Mouse (Mus musculus) embryonic stem cell, embryonic (primary cell): ENCODE results near the gene Strn4.

Source experiments
- CTCF ChIA-PET, 4 experiments: fragments of 300-600 bp in 2 of 4; fragments of 350-600 bp in 2 of 4; sonication (Branson Sonifier 250); formaldehyde crosslinking; loops; one replicate each; lab custom pipeline; 2022; ENCODE audit warnings: inconsistent platforms in 2 of 4; lab: Charles Lee
- POLR2A ChIA-PET, 4 experiments: fragments of 300-600 bp in 2 of 4; fragments of 350-600 bp in 2 of 4; sonication (Branson Sonifier 250); formaldehyde crosslinking; loops; one replicate each; lab custom pipeline; 2022; ENCODE audit warnings: antibody characterized with exemption in 4 of 4, inconsistent platforms in 1 of 4; lab: Charles Lee

Strn4 gene

DNA sequence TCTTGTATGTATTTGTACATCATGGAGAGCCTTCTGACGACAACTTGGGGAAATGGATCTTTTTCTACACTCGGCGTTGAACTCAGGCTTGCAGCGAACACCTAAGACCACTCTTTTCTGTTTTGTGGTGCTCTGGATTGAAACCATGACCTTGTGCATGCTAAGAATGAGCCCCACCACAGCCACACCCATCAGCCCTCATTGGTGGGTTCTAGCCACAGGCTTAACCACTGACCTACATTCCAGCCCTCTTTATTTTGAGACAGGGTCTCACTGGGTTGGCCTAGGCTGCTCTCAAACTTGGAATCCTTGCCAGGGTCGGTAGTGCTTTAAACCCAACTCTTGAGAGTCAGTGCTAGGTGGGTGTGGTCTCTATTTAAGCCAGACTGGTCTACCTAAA lies 20.8 kb upstream of the Strn4 start:
- ChIA-PET POLR2A (interaction anchor here in 3 of 4 experiments (0.6 to 4.9 kb wide), 17 partner anchors 9 to 47 kb away, joined by 3 to 76 read pairs (median 4); partner anchors contain the start of gene Slc1a5 (in 3 of the 3)), CTCF (interaction anchor here in 2 of 4 experiments (0.9 to 1.3 kb wide), 5 partner anchors 49 to 97 kb away, joined by 3 to 6 read pairs (median 4); partner anchors contain the start of gene Gng8 (in 1 of the 2))

GRCm38 (mm10) chr7:16804409-16805028 lies 11.2 kb upstream of the Strn4 start:
- ChIA-PET POLR2A (interaction anchor here in 2 of 4 experiments (0.6 to 1.5 kb wide), 3 partner anchors 10 to 61 kb away, joined by 3 to 12 read pairs (median 5); no protein-coding TSS in a partner anchor), CTCF (interaction anchor here in 3 of 4 experiments (0.7 to 1.1 kb wide), 3 partner anchors 24 to 71 kb away, joined by 3 to 4 read pairs (median 3); no protein-coding TSS in a partner anchor)

- ChIA-PET CTCF (interaction anchor here (0.5 to 2.0 kb wide), 40 partner anchors 8 to 263 kb away, joined by 3 to 15 read pairs (median 4); partner anchors contain the start of genes Gng8 (in 2 of the 4), Fkrp (in 1 of the 4), Gm42372 (in 1 of the 4) and Prkd2 (in 1 of the 4)), POLR2A (interaction anchor here (0.5 to 1.7 kb wide), 24 partner anchors 9 to 191 kb away, joined by 3 to 8 read pairs (median 4); partner anchors contain the start of genes Slc1a5 (in 3 of the 4), Fkrp (in 1 of the 4), Gng8 (in 1 of the 4) and Prkd2 (in 1 of the 4))
These were observed 7.8 kb upstream of the Strn4 start for GRCm38 (mm10) chr7:16807936-16808335.

DNA sequence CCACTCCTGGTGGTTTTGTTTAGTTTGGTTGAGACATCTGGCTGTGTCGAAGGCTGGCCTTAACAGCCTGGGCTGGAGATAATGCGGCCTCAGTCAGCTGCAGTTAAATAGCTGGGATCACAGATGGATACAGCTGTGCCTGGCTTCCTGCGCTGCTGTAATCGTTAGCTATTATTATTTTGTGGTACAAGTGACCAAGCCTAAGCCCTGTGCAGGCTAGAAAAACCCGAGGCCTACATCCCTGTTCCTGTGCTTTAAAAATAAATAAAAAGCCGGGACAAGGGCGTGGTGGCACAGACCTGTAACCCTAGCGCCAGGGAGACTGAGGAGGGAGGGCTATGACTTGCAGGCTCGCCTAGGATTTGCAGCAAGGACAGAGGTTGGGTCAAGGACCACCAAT lies 7.0 kb upstream of the Strn4 start:
- ChIA-PET CTCF (interaction anchor here in 3 of 4 experiments (0.5 to 2.0 kb wide), 10 partner anchors 11 to 87 kb away, joined by 3 to 15 read pairs (median 4); partner anchors contain the start of gene Gng8 (in 1 of the 3)), POLR2A (interaction anchor here in 2 of 4 experiments (0.6 to 1.7 kb wide), 7 partner anchors 12 to 94 kb away, joined by 3 to 6 read pairs (median 3); no protein-coding TSS in a partner anchor)

GRCm38 (mm10) chr7:16809739-16810138 lies 6.0 kb upstream of the Strn4 start:
- CTCF ChIA-PET: interaction anchor here in 2 of 4 experiments (0.6 to 3.8 kb wide), 8 partner anchors 10 to 284 kb away, joined by 3 to 18 read pairs (median 5); partner anchors contain the start of gene Gng8 (in 1 of the 2)

GRCm38 (mm10) chr7:16810399-16810919 lies 5.2 kb upstream of the Strn4 start:
- ChIA-PET CTCF (interaction anchor here in 3 of 4 experiments (0.6 to 3.8 kb wide), 19 partner anchors 9 to 284 kb away, joined by 3 to 18 read pairs (median 4); partner anchors contain the start of gene Gng8 (in 1 of the 3)), POLR2A (interaction anchor here (0.8 to 3.6 kb wide), 28 partner anchors 8 to 516 kb away, joined by 3 to 15 read pairs (median 4); partner anchors contain the start of genes Slc1a5 (in 2 of the 4) and Gng8 (in 1 of the 4))

More at GRCm38 (mm10) chr7:16809739-16810138, 6.0 kb upstream of the Strn4 start:
- POLR2A ChIA-PET: interaction anchor here in 2 of 4 experiments (0.7 to 3.6 kb wide), 17 partner anchors 11 to 82 kb away, joined by 3 to 15 read pairs (median 4); partner anchors contain the start of genes Slc1a5 (in 2 of the 2) and Gng8 (in 1 of the 2)

DNA sequence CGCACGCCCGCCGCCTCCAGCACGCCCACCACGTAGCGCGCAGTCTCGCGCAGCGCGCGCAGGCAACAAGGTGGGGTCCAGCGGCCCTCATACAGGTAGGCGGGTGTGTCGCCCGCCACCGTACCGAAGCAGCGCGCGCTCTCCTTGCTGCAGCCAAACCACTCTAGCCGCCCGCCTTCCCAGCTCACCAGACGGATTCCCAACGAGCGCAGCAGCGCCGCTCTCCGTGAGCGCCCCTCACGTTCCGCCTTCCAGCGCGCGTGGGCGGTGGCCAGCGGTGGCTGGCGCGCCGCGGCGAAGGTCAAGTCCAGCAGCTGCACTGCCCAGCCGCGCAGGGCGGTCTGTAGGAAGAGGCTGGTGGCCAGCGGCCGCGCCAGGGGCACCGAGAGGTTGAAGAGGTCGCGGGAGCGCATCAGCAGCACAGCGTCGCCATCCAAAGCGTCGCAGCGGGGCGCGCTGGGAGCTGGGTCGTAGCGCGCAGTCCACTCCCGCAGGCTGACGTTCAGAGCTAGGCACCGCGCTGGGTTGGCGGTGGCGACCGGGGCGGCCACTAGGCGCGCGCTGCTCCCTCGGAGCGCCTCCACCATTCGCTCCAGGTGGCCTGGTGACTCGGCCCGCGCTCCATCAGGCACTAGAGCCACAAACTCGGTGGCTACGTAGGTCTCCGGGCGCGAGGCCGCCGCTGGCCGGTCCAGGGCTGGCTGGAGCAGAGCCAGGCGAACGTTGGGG lies 4.6 kb upstream of the Strn4 start:
- POLR2A ChIA-PET: interaction anchor here (0.8 to 3.6 kb wide), 28 partner anchors 9 to 516 kb away, joined by 3 to 15 read pairs (median 4); partner anchors contain the start of genes Gng8 (in 1 of the 4) and Slc1a5 (in 1 of the 4)
- CTCF ChIA-PET: interaction anchor here in 3 of 4 experiments (0.5 to 3.8 kb wide), 28 partner anchors 10 to 521 kb away, joined by 3 to 18 read pairs (median 4); partner anchors contain the start of genes Dact3 (in 1 of the 3) and Gng8 (in 1 of the 3)

DNA sequence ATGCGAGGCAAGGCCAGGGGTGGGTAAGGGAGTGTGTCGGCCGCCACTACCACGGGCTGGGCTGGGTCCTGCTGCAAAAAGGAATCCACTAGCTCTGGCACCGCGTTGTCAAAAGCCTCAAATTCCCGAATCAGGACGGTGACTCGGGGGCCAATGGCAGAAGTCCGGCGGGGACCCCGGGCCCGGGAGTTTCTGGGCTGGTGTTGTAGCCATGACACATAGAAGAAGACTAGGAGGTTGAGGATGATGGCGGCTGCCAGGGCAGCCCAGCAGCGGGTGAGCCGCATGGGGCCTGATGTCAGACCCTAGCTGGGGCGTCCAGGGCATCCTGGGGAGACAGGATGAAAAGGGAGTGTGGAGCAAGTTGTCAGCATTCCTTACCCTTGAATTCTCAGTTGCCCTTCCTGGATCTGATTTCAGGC lies 4.0 kb upstream of the Strn4 start:
- CTCF ChIA-PET: interaction anchor here in 3 of 4 experiments (0.5 to 3.8 kb wide), 28 partner anchors 12 to 197 kb away, joined by 3 to 18 read pairs (median 4); partner anchors contain the start of genes Arhgap35 (in 1 of the 3), Dact3 (in 1 of the 3) and Gng8 (in 1 of the 3)
- POLR2A ChIA-PET: interaction anchor here in 3 of 4 experiments (1.0 to 3.6 kb wide), 17 partner anchors 9 to 517 kb away, joined by 3 to 15 read pairs (median 8); partner anchors contain the start of gene Slc1a5 (in 1 of the 3)

DNA sequence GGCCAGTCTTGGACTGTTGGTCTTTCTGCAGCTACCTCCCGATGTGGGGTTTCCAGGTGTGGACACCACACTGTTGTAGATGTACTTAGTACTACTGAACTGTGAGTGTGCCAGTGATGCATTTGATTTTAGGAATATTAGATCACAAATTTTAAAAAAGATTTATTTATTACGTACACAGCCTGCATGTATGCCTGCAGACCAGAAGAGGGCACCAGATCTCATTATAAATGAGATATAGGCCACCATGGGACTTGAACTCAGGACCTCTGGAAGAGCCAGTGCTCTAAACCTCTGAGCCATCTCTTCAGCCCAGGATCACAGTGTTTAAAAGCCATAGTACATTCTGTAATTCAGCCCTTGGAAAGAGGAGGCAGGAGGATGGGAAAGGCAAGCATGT lies 3.2 kb upstream of the Strn4 start:
- ChIA-PET CTCF (interaction anchor here in 1 of 4 experiments (1.0 to 3.8 kb wide), 5 partner anchors 11 to 164 kb away, joined by 3 to 18 read pairs (median 3); partner anchors contain the start of gene Gng8), POLR2A (interaction anchor here in 2 of 4 experiments (1.7 to 3.6 kb wide), 4 partner anchors 27 to 32 kb away, joined by 4 to 15 read pairs (median 10); partner anchors contain the start of gene Slc1a5 (in 1 of the 2))

- CTCF ChIA-PET: interaction anchor here in 1 of 4 experiments (0.6 to 1.0 kb wide), 3 partner anchors 8 to 353 kb away, joined by 3 read pairs; no protein-coding TSS in a partner anchor
- POLR2A ChIA-PET: interaction anchor here in 3 of 4 experiments (0.5 to 2.4 kb wide), 7 partner anchors 14 to 178 kb away, joined by 3 to 7 read pairs (median 3); partner anchors contain the start of genes Prkd2 (in 2 of the 3) and Calm3 (in 1 of the 3)
These were observed 387 bp downstream of the Strn4 start for GRCm38 (mm10) chr7:16816078-16816474.

GRCm38 (mm10) chr7:16816475-16817122 lies 910 bp downstream of the Strn4 start, which contains the start of gene Fkrp:
Fkrp (minus strand) TSS chr7:16816732.
- CTCF ChIA-PET: interaction anchor here in 2 of 4 experiments (0.6 to 1.2 kb wide), 5 partner anchors 9 to 56 kb away, joined by 3 to 4 read pairs (median 3); partner anchors contain the start of gene Prkd2 (in 1 of the 2)
- POLR2A ChIA-PET: interaction anchor here in 2 of 4 experiments (0.5 to 2.4 kb wide), 8 partner anchors 9 to 177 kb away, joined by 3 to 7 read pairs (median 4); partner anchors contain the start of gene Prkd2 (in 1 of the 2)

GRCm38 (mm10) chr7:16817693-16818092 lies 2.0 kb downstream of the Strn4 start:
- ChIA-PET POLR2A (interaction anchor here (0.5 to 2.4 kb wide), 13 partner anchors 10 to 1080 kb away, joined by 3 to 9 read pairs (median 4); partner anchors contain the start of gene Prkd2 (in 1 of the 4)), CTCF (interaction anchor here in 3 of 4 experiments (0.8 to 1.2 kb wide), 6 partner anchors 10 to 188 kb away, joined by 3 to 4 read pairs (median 3); partner anchors contain the start of gene Prkd2 (in 1 of the 3))

DNA sequence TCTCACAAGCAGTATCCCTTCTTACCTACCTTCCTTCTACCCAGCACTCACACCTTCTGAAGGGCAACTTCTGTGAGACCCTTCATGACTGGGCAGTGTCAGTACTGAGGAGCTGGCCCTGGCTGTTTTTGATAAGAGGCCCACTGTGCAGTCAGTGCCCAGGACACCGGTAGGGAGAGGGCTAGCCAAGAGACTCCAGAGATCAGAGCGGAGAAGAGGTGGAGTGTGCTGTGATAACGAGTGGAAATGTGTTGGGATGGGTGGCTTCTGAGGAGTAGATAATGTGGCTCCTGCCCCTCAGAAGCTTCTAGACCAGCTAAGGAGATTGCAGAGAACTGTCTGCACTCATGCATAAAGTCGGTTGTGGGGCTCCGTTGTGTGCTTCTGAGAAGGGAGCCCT lies 4.1 kb downstream of the Strn4 start:
- CTCF ChIA-PET: interaction anchor here in 3 of 4 experiments (0.6 to 2.3 kb wide), 6 partner anchors 10 to 72 kb away, joined by 3 to 6 read pairs (median 4); partner anchors contain the start of gene Gng8 (in 1 of the 3)
- POLR2A ChIA-PET: interaction anchor here in 2 of 4 experiments (0.6 to 2.2 kb wide), 9 partner anchors 9 to 338 kb away, joined by 3 to 8 read pairs (median 3); partner anchors contain the start of genes Prkd2 (in 1 of the 2) and Slc1a5 (in 1 of the 2)

GRCm38 (mm10) chr7:16820271-16820763 lies 4.6 kb downstream of the Strn4 start:
- ChIA-PET POLR2A (interaction anchor here in 2 of 4 experiments (0.6 to 2.2 kb wide), 9 partner anchors 10 to 338 kb away, joined by 3 to 8 read pairs (median 3); partner anchors contain the start of gene Prkd2 (in 1 of the 2)), CTCF (interaction anchor here in 3 of 4 experiments (1.0 to 2.3 kb wide), 7 partner anchors 10 to 71 kb away, joined by 3 to 6 read pairs (median 3); partner anchors contain the start of gene Gng8 (in 1 of the 3))

- ChIA-PET POLR2A (interaction anchor here in 3 of 4 experiments (0.6 to 3.4 kb wide), 7 partner anchors 10 to 48 kb away, joined by 3 to 9 read pairs (median 4); no protein-coding TSS in a partner anchor), CTCF (interaction anchor here in 1 of 4 experiments (1.3 to 2.3 kb wide), 5 partner anchors 10 to 70 kb away, joined by 3 to 6 read pairs (median 3); partner anchors contain the start of gene Gng8)
These were observed 5.4 kb downstream of the Strn4 start for GRCm38 (mm10) chr7:16821091-16821490.
